Mouse (Mus musculus) midbrain, embryonic 15.5 days (tissue): ENCODE measurements around the gene Gm10337. TPM values are rescaled to one million over a fixed set of nuclear protein-coding genes. Genes with fewer than 3 reads are reported as not detected.

Source experiments
- ATAC-seq: fragments of 200-750 bp; cut with Nextera tagmentation; replicated peaks from 2 replicates; pipeline ENCODE4 v1.8.0; 2017; ENCODE audit warnings: moderate TSS enrichment
- H3K27ac ChIP-seq: fragments of 300-500 bp; sonication (generic); 2 replicates; pipeline ENCODE4 v1.5.1; 2015; ENCODE audit warnings: mild to moderate bottlenecking, inconsistent platforms
- H3K27me3 ChIP-seq: fragments of 300-500 bp; sonication (generic); replicated peaks from 2 replicates; pipeline ENCODE4 v1.6.1; 2015; ENCODE audit warnings: inconsistent platforms
- H3K36me3 ChIP-seq: fragments of 300-500 bp; sonication (generic); replicated peaks from 2 replicates; pipeline ENCODE4 v1.6.1; 2015; ENCODE audit warnings: inconsistent platforms
- H3K4me1 ChIP-seq: fragments of 300-500 bp; sonication (generic); 2 replicates; pipeline ENCODE4 v1.6.1; 2015; ENCODE audit warnings: inconsistent platforms
- H3K4me2 ChIP-seq: fragments of 300-500 bp; sonication (generic); 2 replicates; pipeline ENCODE4 v1.6.1; 2015; ENCODE audit warnings: inconsistent platforms, mild to moderate bottlenecking, moderate library complexity
- H3K4me3 ChIP-seq: fragments of 300-500 bp; sonication (generic); 2 replicates; pipeline ENCODE4 v1.5.1; 2015; ENCODE audit warnings: mild to moderate bottlenecking, inconsistent platforms
- H3K9ac ChIP-seq: fragments of 300-500 bp; sonication (generic); 2 replicates; pipeline ENCODE4 v1.6.1; 2015; ENCODE audit warnings: mild to moderate bottlenecking, inconsistent platforms
- H3K9me3 ChIP-seq: fragments of 300-500 bp; sonication (generic); 2 replicates; pipeline ENCODE4 v1.6.1; 2016; ENCODE audit warnings: inconsistent platforms
- WGBS: fragments of 180-500 bp; shearing (Covaris S2); methylation state at CpG from one replicate; pipeline ENCODE4 v1.1.7; 2015; ENCODE audit warnings: mixed read lengths; 5-methylcytosine and 5-hydroxymethylcytosine counted together
- polyA plus RNA-seq: library from polyadenylated mRNA; unstranded; fragments of >200 nt; fragmentation: Nextera tagmentation; extraction: Ambion mirVana; gene quantifications from 2 replicates; pipeline ENCODE4 v1.2.1, GENCODE M21; 2015

Gene Gm10337
- polyA plus RNA-seq, 1 experiment from 2014 or later = 13.8 TPM

DNA sequence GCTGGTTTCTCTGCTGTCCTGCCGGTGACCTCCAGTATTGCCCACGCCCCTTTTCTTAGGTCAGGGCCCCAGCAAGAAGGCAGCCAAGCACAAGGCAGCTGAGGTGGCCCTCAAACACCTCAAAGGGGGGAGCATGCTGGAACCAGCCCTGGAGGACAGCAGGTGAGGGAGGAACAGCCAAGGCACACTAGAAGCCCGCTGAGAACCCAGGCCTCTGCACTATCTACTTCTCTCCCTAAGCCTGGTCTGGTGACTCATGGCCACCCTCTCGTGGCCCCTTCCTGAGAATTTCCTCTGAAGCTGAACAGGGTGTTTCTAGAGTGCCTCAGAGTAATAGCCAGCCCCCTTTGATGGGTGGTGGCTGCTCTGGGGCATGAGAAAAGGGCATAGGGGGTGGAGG, 16.9 kb downstream of the Gm10337 start:
- WGBS = 94% methylated on average over 4 of the region's 4 CpGs
- Histone ChIP-seq H3K9ac (no peak overlapping the region; the same call in 1 of the 2 replicates), H3K27ac (no peak overlapping the region), H3K4me2 (no peak overlapping the region), H3K4me3 (no peak overlapping the region), H3K4me1 (peaks cover 20% of the 10 kb centered on the region), H3K36me3 (peaks cover 6% of the 10 kb centered on the region; the same call in 1 of the 2 replicates), H3K27me3 (no peaks in the 10 kb centered on the region), H3K9me3 (no peaks in the 10 kb centered on the region)
- no peak for ATAC-seq

DNA sequence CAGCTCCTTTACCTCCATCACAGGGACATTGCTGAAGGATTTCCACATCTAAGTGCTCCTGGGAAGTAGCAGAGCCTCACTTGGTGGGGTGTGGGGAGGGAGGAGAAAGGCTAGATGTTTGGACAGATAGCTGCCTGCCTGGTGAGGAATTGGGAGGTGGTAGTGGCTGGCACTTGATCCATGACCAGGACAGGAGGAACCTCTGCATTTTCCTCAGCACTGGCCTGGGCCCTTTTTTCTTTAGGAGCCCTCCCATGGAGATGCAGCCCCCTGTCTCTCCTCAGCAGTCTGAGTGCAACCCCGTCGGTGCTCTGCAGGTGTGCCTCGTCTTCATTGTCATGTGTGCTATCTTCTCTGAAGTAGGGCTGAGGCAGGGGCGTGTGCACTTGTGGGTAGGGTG, 18.0 kb downstream of the Gm10337 start:
- H3K27me3 ChIP-seq = no peaks in the 10 kb centered on the region
- H3K4me1 ChIP-seq = peaks cover 12% of the 10 kb centered on the region
- 82% methylated on average over 4 of the region's 4 CpGs for WGBS
- no peaks in the 10 kb centered on the region for H3K9me3 ChIP-seq
- H3K36me3 ChIP-seq = peaks cover 6% of the 10 kb centered on the region; the same call in 1 of the 2 replicates
- no peak for ATAC-seq
- no peak overlapping the region for H3K4me2 ChIP-seq
- no peak overlapping the region for H3K27ac ChIP-seq
- no peak overlapping the region for H3K9ac ChIP-seq
- no peak overlapping the region for H3K4me3 ChIP-seq

DNA sequence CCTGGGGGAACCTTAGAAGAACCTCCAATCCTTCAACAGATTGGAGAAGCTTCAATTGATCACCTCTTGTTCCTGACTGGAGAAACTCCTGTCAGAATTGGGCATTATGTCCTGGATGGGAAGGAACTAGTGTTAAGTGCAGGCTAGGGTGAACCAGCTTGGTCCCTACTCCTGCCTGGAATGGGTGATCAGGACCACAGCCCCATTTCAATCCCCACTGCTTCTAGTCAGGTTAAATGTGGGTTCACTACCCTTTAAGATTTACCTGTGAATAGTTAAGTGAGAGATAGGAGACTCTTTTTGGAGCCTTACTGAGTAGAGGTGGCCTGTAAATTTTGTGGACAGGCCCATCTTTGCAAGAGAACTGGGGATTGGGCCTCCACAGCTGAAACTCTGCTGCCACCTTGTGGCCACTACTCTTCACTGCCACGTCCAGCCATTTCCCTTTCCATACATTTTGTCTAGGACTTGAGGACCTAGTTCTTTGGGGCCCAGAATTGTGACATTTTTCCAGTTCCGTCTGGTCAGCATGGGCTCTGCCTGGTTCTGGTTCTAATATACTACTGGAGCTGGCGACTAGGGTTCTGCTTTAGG, 21.5 kb downstream of the Gm10337 start, which contains the start of gene Npff:
Gene Npff, minus strand, starts transcription at position 51 of the 594 bp plus-strand sequence.
- Histone ChIP-seq H3K4me1 (no peaks in the 10 kb centered on the region), H3K9me3 (no peaks in the 10 kb centered on the region), H3K9ac (no peak within 1 kb of the TSS), H3K36me3 (peaks cover 11% of the 10 kb centered on the region; the same call in 1 of the 2 replicates), H3K27me3 (no peaks in the 10 kb centered on the region), H3K4me2 (no peak within 1 kb of the TSS), H3K27ac (0 out of 2 replicates have a peak within 1 kb of the TSS, but pooled peaks have one; percentile 17), H3K4me3 (no peak within 1 kb of the TSS)
- WGBS = 9% methylated on average over 3 of the region's 3 CpGs
- no peak for ATAC-seq

DNA sequence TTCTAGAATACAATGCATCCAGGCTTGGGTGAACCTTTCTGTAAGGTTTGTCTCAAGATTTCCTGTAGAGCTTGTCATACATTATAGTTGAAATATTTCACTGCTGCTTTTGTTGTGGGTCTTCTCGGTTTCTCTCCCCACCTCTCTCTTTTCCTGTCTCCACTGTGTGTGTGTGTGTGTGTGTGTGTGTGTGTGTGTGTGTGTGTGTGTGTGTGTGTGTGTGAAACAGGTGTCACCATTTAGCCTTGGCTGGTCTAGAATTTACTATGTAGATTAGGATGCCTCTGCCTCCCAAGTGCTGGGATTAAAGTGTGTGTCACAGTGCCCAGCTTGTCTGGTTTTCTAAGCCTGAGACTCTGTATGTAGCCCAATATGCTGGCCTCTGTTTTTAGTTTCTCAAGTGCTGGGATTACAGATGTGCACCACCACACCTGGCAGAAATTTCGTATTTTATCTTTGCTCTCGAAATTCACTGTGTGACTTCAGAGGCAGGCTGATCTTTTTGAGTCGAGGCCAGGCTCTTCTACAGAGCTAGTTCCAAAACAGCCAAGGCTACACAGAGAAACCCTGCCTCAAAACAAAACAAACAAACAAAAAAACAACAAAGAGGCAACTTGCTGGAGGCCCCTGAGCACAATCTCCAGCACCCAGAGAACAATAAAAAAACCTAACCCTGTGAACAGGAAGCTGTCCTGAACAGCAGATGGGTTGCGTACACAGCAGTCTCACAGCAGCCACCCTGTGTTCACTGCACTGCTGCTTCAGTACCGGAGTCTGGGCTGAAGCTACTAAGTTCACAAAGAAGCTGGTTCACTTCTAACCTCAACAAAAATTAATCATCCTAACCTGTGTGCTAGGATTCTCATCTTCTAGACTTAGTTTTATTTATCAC, 22.8 kb downstream of the Gm10337 start:
- Histone ChIP-seq H3K9ac (no peak overlapping the region), H3K36me3 (peaks cover 19% of the 10 kb centered on the region; the same call in 1 of the 2 replicates), H3K27me3 (no peaks in the 10 kb centered on the region), H3K4me3 (no peak overlapping the region), H3K4me2 (no peak overlapping the region), H3K9me3 (no peaks in the 10 kb centered on the region), H3K4me1 (no peaks in the 10 kb centered on the region), H3K27ac (no peak overlapping the region)
- ATAC-seq = no peak
- 92% methylated on average over 6 of the region's 6 CpGs for WGBS

DNA sequence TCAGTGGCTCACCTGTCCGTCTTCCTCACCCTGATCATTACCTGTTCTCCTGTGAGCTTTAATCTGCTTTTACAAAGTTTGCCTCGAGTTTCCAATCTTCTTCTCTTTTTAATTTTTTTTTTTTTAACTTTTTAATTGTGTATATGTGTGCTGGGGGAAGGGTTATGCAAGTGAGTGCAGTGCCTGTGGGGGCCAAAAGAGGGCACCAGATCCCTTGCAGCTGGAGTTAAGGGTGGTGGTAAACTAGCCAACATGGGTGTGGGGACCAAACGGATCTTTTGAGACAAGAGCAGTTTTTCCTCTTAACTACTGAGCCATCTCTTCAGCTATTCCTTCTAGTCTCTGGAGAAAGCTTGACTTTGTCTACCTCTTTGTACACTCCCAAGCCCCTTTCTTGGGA, 24.4 kb downstream of the Gm10337 start:
- H3K4me1 ChIP-seq = no peaks in the 10 kb centered on the region
- no peak overlapping the region for H3K4me2 ChIP-seq
- H3K27ac ChIP-seq = no peak overlapping the region
- ATAC-seq = no peak
- no peaks in the 10 kb centered on the region for H3K9me3 ChIP-seq
- H3K4me3 ChIP-seq = no peak overlapping the region
- WGBS = 75% methylated on average over 3 of the region's 3 CpGs
- H3K36me3 ChIP-seq = peaks cover 21% of the 10 kb centered on the region; the same call in 1 of the 2 replicates
- H3K27me3 ChIP-seq = no peaks in the 10 kb centered on the region
- H3K9ac ChIP-seq = no peak overlapping the region

DNA sequence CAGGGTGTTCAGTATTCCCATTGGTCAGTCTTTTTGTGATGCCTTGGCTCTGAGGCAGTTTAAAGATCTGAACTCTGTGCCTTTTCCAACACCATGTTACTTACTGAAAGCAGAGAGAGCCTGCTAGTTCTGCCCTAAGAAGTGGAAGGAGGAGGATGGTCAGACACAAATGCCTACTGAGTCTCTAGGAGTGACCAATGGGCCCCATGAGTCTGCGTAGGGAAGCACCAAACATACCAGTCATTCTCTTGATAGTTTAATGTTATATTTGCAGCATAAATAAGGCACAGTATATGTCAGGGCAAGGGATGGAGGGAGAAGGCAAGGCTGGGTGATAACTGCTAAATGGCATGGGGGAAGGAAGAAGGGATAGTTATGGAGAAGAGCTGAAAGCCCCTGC, 24.9 kb downstream of the Gm10337 start:
- no peak for ATAC-seq
- Histone ChIP-seq H3K27me3 (no peaks in the 10 kb centered on the region), H3K4me1 (no peaks in the 10 kb centered on the region), H3K36me3 (peaks cover 26% of the 10 kb centered on the region; the same call in 1 of the 2 replicates), H3K9me3 (no peaks in the 10 kb centered on the region), H3K27ac (no peak overlapping the region), H3K4me3 (no peak overlapping the region), H3K4me2 (no peak overlapping the region), H3K9ac (no peak overlapping the region)
- 100% methylated on average over 1 of the region's 1 CpGs for WGBS

DNA sequence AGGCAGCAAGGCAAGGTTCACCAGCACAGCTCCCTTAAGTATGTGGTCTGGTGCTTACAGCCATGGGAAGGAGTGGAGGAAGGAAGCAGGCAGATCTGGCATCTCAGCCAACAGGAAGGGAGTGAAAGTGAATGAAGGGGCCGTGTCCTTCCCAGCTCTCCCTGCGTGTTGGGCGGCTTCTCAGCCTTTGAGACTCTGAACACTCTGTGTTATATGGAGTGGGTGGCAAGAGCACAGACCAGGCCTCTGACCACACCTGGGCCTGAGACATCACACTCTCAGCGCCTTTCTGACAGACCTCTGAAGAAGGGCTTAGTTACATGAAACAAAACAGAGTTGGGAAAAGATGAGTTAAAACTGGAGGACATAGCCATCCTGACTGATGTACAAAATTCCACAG, 27.0 kb downstream of the Gm10337 start:
- no peak overlapping the region for H3K4me3 ChIP-seq
- 93% methylated on average over 4 of the region's 4 CpGs for WGBS
- H3K9ac ChIP-seq = no peak overlapping the region
- no peak for ATAC-seq
- no peaks in the 10 kb centered on the region for H3K9me3 ChIP-seq
- H3K36me3 ChIP-seq = peaks cover 30% of the 10 kb centered on the region
- H3K27me3 ChIP-seq = no peaks in the 10 kb centered on the region
- no peak overlapping the region for H3K27ac ChIP-seq
- H3K4me2 ChIP-seq = no peak overlapping the region
- no peaks in the 10 kb centered on the region for H3K4me1 ChIP-seq

DNA sequence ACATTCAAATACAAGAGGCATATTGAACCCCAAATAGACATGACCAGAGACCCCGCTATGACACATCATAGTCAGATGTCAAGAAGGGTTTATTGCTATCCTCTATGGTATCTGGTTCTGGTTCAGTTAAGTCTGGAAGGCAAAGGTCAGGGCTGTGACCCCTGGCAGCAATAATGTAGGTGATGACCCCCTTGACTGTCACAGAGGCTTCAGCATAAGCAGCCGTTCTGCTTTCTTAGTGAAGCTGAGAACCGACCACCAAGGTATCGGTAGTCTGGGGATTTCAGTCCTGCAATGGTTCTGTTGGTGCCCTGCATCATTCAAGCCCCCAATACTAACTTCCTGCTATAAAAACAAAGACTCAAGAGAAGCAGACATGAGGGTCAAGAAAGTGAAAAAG, 28.1 kb downstream of the Gm10337 start:
- Histone ChIP-seq H3K27me3 (no peaks in the 10 kb centered on the region), H3K4me1 (no peaks in the 10 kb centered on the region), H3K4me3 (no peak overlapping the region), H3K4me2 (no peak overlapping the region), H3K27ac (no peak overlapping the region), H3K9ac (no peak overlapping the region), H3K36me3 (peaks cover 36% of the 10 kb centered on the region), H3K9me3 (no peaks in the 10 kb centered on the region)
- ATAC-seq = no peak
- WGBS = 87% methylated on average over 4 of the region's 4 CpGs

DNA sequence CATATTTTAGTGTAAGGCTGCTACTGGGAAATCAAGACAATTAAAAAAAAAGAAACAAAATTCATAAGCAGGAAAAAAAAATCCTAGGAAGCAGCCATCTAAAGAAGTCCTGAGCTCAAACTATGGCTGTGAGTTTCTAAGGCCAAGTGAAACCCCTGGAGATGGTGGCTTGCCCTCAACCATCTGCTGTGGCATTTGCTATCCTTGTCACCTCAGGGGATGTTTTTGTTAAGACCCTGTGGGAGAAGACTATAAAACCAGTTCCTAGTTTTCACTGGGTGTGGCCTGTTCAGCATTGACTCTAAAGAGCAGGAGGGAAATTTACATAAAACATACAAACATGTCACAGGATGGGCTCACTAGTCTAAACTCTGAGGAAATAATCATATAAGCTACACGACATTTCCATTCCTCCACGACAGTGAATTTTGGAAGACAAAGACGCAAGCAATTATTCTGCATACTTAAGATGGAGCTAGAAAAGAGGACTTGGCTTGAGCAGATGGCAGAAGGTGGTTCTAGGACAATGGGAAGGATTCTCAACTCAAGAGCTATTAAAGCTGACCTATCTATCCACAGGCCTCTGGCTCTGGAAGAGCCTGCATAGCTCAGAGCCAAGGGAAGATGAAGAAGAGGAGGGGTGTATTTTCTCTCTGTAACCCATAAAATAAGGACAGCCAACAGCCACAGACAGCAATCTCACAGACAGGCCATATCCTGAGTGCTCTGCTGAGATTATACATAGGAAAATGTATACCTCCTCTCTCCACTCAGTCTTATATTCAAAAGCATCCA, 28.8 kb downstream of the Gm10337 start:
- ATAC-seq = no peak
- Histone ChIP-seq H3K27ac (no peak overlapping the region), H3K4me1 (no peaks in the 10 kb centered on the region), H3K9ac (no peak overlapping the region), H3K4me2 (no peak overlapping the region), H3K27me3 (no peaks in the 10 kb centered on the region), H3K36me3 (peaks cover 39% of the 10 kb centered on the region), H3K4me3 (no peak overlapping the region), H3K9me3 (no peaks in the 10 kb centered on the region)
- 87% methylated on average over 3 of the region's 3 CpGs for WGBS

DNA sequence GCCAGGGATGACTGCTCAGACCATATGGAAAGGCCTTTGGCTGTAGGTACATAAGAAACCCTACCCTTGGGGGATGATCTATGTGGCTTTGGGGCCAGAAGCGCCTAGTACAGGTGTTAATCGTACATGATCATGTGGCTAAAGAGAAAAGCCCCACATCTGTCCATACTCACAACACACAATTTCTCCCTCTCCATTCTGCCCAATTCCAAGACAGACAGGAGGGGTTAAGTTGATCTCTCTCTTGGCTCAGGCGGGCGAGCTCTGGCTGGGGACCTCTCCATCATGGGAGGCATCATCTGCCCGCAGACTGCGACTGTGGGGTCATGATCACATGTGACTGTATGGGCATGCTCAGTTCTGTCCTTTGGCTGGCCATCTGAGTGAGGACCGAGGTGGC, 30.4 kb downstream of the Gm10337 start:
- no peak overlapping the region for H3K4me2 ChIP-seq
- no peaks in the 10 kb centered on the region for H3K9me3 ChIP-seq
- H3K4me1 ChIP-seq = no peaks in the 10 kb centered on the region
- H3K27me3 ChIP-seq = no peaks in the 10 kb centered on the region
- no peak overlapping the region for H3K27ac ChIP-seq
- WGBS = 96% methylated on average over 7 of the region's 7 CpGs
- ATAC-seq = no peak
- no peak overlapping the region for H3K9ac ChIP-seq
- H3K36me3 ChIP-seq = peaks cover 42% of the 10 kb centered on the region
- no peak overlapping the region for H3K4me3 ChIP-seq

DNA sequence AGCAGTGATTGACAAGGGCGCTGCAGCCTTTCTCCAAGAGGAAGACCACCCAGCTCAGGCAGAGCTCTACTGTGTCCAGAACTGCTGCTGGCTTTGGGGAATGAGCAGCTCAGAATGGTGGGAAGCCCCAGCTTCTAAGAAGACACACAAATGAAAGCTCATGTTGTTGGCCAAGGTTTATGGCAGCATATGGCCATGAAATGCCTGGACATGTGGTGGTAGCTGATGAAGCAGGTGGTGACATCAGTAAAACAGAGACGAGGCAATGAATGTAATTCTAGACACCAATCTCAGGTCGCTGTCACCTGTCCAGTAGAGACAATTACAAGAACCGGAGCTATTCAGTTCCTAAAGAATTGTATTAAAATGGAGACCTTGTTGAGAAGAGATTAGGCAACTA, 41.3 kb downstream of the Gm10337 start:
- 91% methylated on average over 4 of the region's 4 CpGs for WGBS
- Histone ChIP-seq H3K27me3 (no peaks in the 10 kb centered on the region), H3K4me3 (no peak overlapping the region), H3K9ac (no peak overlapping the region), H3K36me3 (peaks cover 19% of the 10 kb centered on the region; the same call in 1 of the 2 replicates), H3K4me1 (peaks cover 7% of the 10 kb centered on the region; the same call in 1 of the 2 replicates), H3K4me2 (no peak overlapping the region), H3K27ac (no peak overlapping the region), H3K9me3 (no peaks in the 10 kb centered on the region)
- ATAC-seq = no peak

DNA sequence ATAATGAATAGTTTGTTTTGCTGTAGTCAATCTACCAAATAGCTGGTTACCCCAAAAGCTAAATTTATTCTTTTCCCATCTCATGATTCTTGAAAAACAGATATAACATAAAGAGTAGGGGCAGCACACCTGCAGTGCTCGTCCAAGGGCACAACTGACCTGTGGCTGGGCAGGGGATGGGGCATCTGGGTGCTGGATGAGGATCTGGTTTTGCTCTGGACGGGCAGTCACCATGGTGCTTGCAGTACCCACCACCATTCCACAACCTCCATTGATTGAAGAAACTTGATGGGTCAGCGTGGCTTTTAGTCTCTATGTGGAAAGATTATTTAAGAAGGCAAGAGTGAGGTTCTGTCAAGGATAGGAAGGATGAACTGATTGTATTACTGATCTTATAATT, 42.7 kb downstream of the Gm10337 start:
- Histone ChIP-seq H3K4me1 (peaks cover 7% of the 10 kb centered on the region; the same call in 1 of the 2 replicates), H3K9ac (no peak overlapping the region), H3K36me3 (0 out of 2 replicates have a peak, but pooled peaks cover 14% of the 10 kb centered on the region), H3K4me3 (no peak overlapping the region), H3K4me2 (no peak overlapping the region), H3K27me3 (no peaks in the 10 kb centered on the region), H3K9me3 (no peaks in the 10 kb centered on the region), H3K27ac (no peak overlapping the region)
- WGBS = 87% methylated on average over 3 of the region's 3 CpGs
- no peak for ATAC-seq
